Mouse (Mus musculus): ENCODE data around the gene Chit1. TPM values are rescaled to one million over a fixed set of nuclear protein-coding genes. Genes with fewer than 3 reads are reported as not detected.

Chit1 gene
- polyA plus RNA-seq, 1 experiment = not detected

GRCm38 (mm10) chr1:134074606-134075005 lies 36.4 kb upstream of the Chit1 start:
- 63% methylated on average over 10 of the region's 10 CpGs for WGBS
- Histone ChIP-seq H3K4me3 (ENCODE audit: insufficient read depth, low read depth, low read length) (no peak overlapping the region), H3K27me3 (replicated peaks; ENCODE audit: control insufficient read depth, insufficient read depth, low read length) (no peaks in the 10 kb centered on the region), H3K36me3 (ENCODE audit: control insufficient read depth, insufficient read depth, low read length) (peaks cover 2% of the 10 kb centered on the region; the same call in 1 of the 2 replicates), H3K4me1 (ENCODE audit: control insufficient read depth, insufficient read depth, low read length) (peaks cover 28% of the 10 kb centered on the region), H3K27ac (ENCODE audit: insufficient read depth, low read depth, low read length) (no peak overlapping the region)
- DNase-seq = no peak
- TF ChIP-seq POLR2A (IDR thresholded peaks at IDR 0.05; ENCODE audit: low read depth, low read length) (no peak), CTCF (conservative IDR thresholded peaks at IDR 0.05; ENCODE audit: insufficient read depth, insufficient read length, low read depth, low read length) (no peak)

- H3K36me3 ChIP-seq (ENCODE audit: control insufficient read depth, insufficient read depth, low read length) = peaks cover 2% of the 10 kb centered on the region; the same call in 1 of the 2 replicates
These were observed 35.5 kb upstream of the Chit1 start for GRCm38 (mm10) chr1:134075532-134075931.

DNA sequence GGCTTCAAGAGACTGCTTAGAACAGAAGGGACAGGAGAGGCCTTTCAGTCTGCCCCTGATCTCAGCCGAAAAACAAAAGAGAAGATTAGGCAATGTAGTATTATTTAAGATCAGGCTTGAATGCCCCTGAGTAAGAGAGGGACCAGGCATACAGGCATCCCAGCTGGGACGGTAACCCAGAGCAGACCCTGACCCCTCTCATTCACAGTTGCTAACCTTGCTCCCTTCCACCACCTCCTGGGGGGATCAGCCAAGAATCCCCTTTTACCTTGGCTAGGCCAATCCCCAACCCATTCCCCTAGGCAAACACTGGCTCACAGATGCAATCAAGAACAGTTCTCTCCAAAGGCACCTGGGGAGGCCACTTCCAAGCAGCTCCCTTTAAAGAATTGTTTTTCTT lies 34.3 kb upstream of the Chit1 start:
- DNase-seq = no peak
- no peak for TF ChIP-seq CTCF (conservative IDR thresholded peaks at IDR 0.05; ENCODE audit: insufficient read depth, insufficient read length, low read depth, low read length)
- TF ChIP-seq POLR2A (IDR thresholded peaks at IDR 0.05; ENCODE audit: low read depth, low read length) = no peak
- H3K27me3 ChIP-seq (replicated peaks; ENCODE audit: control insufficient read depth, insufficient read depth, low read length) = no peaks in the 10 kb centered on the region
- H3K4me3 ChIP-seq (ENCODE audit: insufficient read depth, low read depth, low read length) = peak overlapping the region; percentile 29
- WGBS = 75% methylated on average over 2 of the region's 2 CpGs
- no peak overlapping the region for H3K27ac ChIP-seq (ENCODE audit: insufficient read depth, low read depth, low read length)
- H3K4me1 ChIP-seq (ENCODE audit: control insufficient read depth, insufficient read depth, low read length) = peaks cover 31% of the 10 kb centered on the region
- H3K36me3 ChIP-seq (ENCODE audit: control insufficient read depth, insufficient read depth, low read length) = peaks cover 2% of the 10 kb centered on the region; the same call in 1 of the 2 replicates

More at GRCm38 (mm10) chr1:134075532-134075931, 35.5 kb upstream of the Chit1 start:
- Histone ChIP-seq H3K27me3 (replicated peaks; ENCODE audit: control insufficient read depth, insufficient read depth, low read length) (no peaks in the 10 kb centered on the region), H3K27ac (ENCODE audit: insufficient read depth, low read depth, low read length) (no peak overlapping the region), H3K4me1 (ENCODE audit: control insufficient read depth, insufficient read depth, low read length) (peaks cover 28% of the 10 kb centered on the region), H3K4me3 (ENCODE audit: insufficient read depth, low read depth, low read length) (no peak overlapping the region)
- 85% methylated on average over 8 of the region's 8 CpGs for WGBS
- TF ChIP-seq POLR2A (IDR thresholded peaks at IDR 0.05; ENCODE audit: low read depth, low read length) (no peak), CTCF (conservative IDR thresholded peaks at IDR 0.05; ENCODE audit: insufficient read depth, insufficient read length, low read depth, low read length) (no peak)
- DNase-seq = no peak

GRCm38 (mm10) chr1:134077389-134078060 lies 33.5 kb upstream of the Chit1 start:
- TF ChIP-seq CTCF (conservative IDR thresholded peaks at IDR 0.05; ENCODE audit: insufficient read depth, insufficient read length, low read depth, low read length) (peak; percentile 26; the same call in 1 of the 2 replicates), POLR2A (IDR thresholded peaks at IDR 0.05; ENCODE audit: low read depth, low read length) (no peak)
- Histone ChIP-seq H3K4me3 (ENCODE audit: insufficient read depth, low read depth, low read length) (peak overlapping the region; percentile 80), H3K36me3 (ENCODE audit: control insufficient read depth, insufficient read depth, low read length) (peaks cover 2% of the 10 kb centered on the region; the same call in 1 of the 2 replicates), H3K27ac (ENCODE audit: insufficient read depth, low read depth, low read length) (peak overlapping the region; percentile 83), H3K4me1 (ENCODE audit: control insufficient read depth, insufficient read depth, low read length) (peaks cover 29% of the 10 kb centered on the region), H3K27me3 (replicated peaks; ENCODE audit: control insufficient read depth, insufficient read depth, low read length) (no peaks in the 10 kb centered on the region)
- WGBS = 30% methylated on average over 14 of the region's 14 CpGs
- peak; percentile 69 for DNase-seq

- no peak for TF ChIP-seq CTCF (conservative IDR thresholded peaks at IDR 0.05; ENCODE audit: insufficient read depth, insufficient read length, low read depth, low read length)
- TF ChIP-seq POLR2A (IDR thresholded peaks at IDR 0.05; ENCODE audit: low read depth, low read length) = no peak
- H3K27me3 ChIP-seq (replicated peaks; ENCODE audit: control insufficient read depth, insufficient read depth, low read length) = no peaks in the 10 kb centered on the region
- peaks cover 22% of the 10 kb centered on the region for H3K4me1 ChIP-seq (ENCODE audit: control insufficient read depth, insufficient read depth, low read length)
- peak overlapping the region; percentile 83 for H3K27ac ChIP-seq (ENCODE audit: insufficient read depth, low read depth, low read length)
- no peak for DNase-seq
- H3K36me3 ChIP-seq (ENCODE audit: control insufficient read depth, insufficient read depth, low read length) = peaks cover 2% of the 10 kb centered on the region; the same call in 1 of the 2 replicates
- peak overlapping the region; percentile 80 for H3K4me3 ChIP-seq (ENCODE audit: insufficient read depth, low read depth, low read length)
- 11% methylated on average over 19 of the region's 19 CpGs for WGBS
These were observed 32.8 kb upstream of the Chit1 start for GRCm38 (mm10) chr1:134078061-134078795.

GRCm38 (mm10) chr1:134078802-134079476 lies 32.1 kb upstream of the Chit1 start, which contains the start of gene Btg2:
TSS of gene Btg2 (minus strand) at chr1:134079120.
- peak; percentile 99 for DNase-seq
- Histone ChIP-seq H3K4me3 (ENCODE audit: insufficient read depth, low read depth, low read length) (peak within 1 kb of the TSS; percentile 80), H3K27ac (ENCODE audit: insufficient read depth, low read depth, low read length) (peak within 1 kb of the TSS; percentile 85), H3K27me3 (replicated peaks; ENCODE audit: control insufficient read depth, insufficient read depth, low read length) (no peaks in the 10 kb centered on the region), H3K4me1 (ENCODE audit: control insufficient read depth, insufficient read depth, low read length) (peaks cover 16% of the 10 kb centered on the region; the same call in 1 of the 2 replicates), H3K36me3 (ENCODE audit: control insufficient read depth, insufficient read depth, low read length) (peaks cover 2% of the 10 kb centered on the region; the same call in 1 of the 2 replicates)
- 1% methylated on average over 62 of the region's 62 CpGs for WGBS
- TF ChIP-seq CTCF (conservative IDR thresholded peaks at IDR 0.05; ENCODE audit: insufficient read depth, insufficient read length, low read depth, low read length) (no peak), POLR2A (IDR thresholded peaks at IDR 0.05; ENCODE audit: low read depth, low read length) (peak; percentile 99)

Measured in kidney, adult 2 months (tissue).